Mouse (Mus musculus): ENCODE results near the gene Capn11. TPM values are rescaled to one million over a fixed set of nuclear protein-coding genes. Genes with fewer than 3 reads are reported as not detected.

Gene Capn11
- polyA plus RNA-seq, 1 experiment from 2014 or later: 0.34 TPM

- Histone ChIP-seq H3K4me1 (replicated peaks) (peaks cover 12% of the 10 kb centered on the region), H3K27me3 (replicated peaks) (no peaks in the 10 kb centered on the region), H3K4me3 (replicated peaks) (no peak overlapping the region), H3K9me3 (no peaks in the 10 kb centered on the region), H3K9ac (no peak overlapping the region), H3K4me2 (replicated peaks) (no peak overlapping the region), H3K27ac (no peak overlapping the region), H3K36me3 (peaks cover 9% of the 10 kb centered on the region)
- ATAC-seq: no peak
- WGBS: 34% methylated on average over 7 of the region's 7 CpGs
These were observed 19.0 kb upstream of the Capn11 start for GRCm38 (mm10) chr17:45678106-45678505.

GRCm38 (mm10) chr17:45672598-45672997 is 13.5 kb upstream of the Capn11 start:
- Histone ChIP-seq H3K27me3 (replicated peaks) (no peaks in the 10 kb centered on the region), H3K4me1 (replicated peaks) (no peaks in the 10 kb centered on the region), H3K27ac (no peak overlapping the region), H3K36me3 (peaks cover 19% of the 10 kb centered on the region), H3K4me3 (replicated peaks) (no peak overlapping the region), H3K9me3 (no peaks in the 10 kb centered on the region), H3K4me2 (replicated peaks) (no peak overlapping the region), H3K9ac (no peak overlapping the region)
- 93% methylated on average over 2 of the region's 2 CpGs for WGBS
- ATAC-seq: no peak

DNA sequence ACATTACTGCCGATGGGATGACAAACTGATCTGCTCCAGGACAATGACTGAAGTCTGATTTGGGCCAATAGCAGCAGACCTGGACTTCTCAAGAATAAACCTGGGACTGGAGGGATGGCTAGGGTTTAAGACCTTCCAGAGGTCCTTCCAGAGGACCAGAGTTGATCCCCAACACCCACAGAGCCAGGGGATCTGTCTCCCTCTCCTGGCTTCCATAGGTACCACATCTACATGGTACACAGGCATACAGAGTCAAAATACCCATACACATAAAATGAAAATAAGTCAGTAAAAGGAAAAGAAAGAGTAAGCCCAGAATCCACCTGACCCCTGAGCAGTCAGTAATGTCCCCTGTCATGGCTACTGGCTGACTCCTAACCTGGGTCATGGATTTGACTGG is 12.7 kb upstream of the Capn11 start:
- Histone ChIP-seq H3K36me3 (peaks cover 19% of the 10 kb centered on the region), H3K4me3 (replicated peaks) (no peak overlapping the region)

GRCm38 (mm10) chr17:45667986-45668385 is 8.9 kb upstream of the Capn11 start:
- Histone ChIP-seq H3K4me2 (replicated peaks) (no peak overlapping the region), H3K27ac (no peak overlapping the region), H3K36me3 (peaks cover 14% of the 10 kb centered on the region), H3K9me3 (no peaks in the 10 kb centered on the region), H3K27me3 (replicated peaks) (no peaks in the 10 kb centered on the region), H3K9ac (no peak overlapping the region), H3K4me1 (replicated peaks) (peaks cover 5% of the 10 kb centered on the region; the same call in 1 of the 2 replicates), H3K4me3 (replicated peaks) (no peak overlapping the region)
- ATAC-seq: no peak
- WGBS: 90% methylated on average over 10 of the region's 10 CpGs

More for the DNA sequence above, 12.7 kb upstream of the Capn11 start:
- H3K27ac ChIP-seq: no peak overlapping the region
- H3K4me1 ChIP-seq (replicated peaks): no peaks in the 10 kb centered on the region
- no peak overlapping the region for H3K4me2 ChIP-seq (replicated peaks)
- no peaks in the 10 kb centered on the region for H3K27me3 ChIP-seq (replicated peaks)
- 86% methylated on average over 1 of the region's 1 CpGs for WGBS
- no peak for ATAC-seq
- H3K9me3 ChIP-seq: no peaks in the 10 kb centered on the region
- no peak overlapping the region for H3K9ac ChIP-seq

GRCm38 (mm10) chr17:45667481-45667880 is 8.4 kb upstream of the Capn11 start:
- no peaks in the 10 kb centered on the region for H3K27me3 ChIP-seq (replicated peaks)
- no peak overlapping the region for H3K4me2 ChIP-seq (replicated peaks)
- WGBS: 89% methylated on average over 9 of the region's 10 CpGs
- H3K4me3 ChIP-seq (replicated peaks): no peak overlapping the region
- H3K9ac ChIP-seq: no peak overlapping the region
- H3K4me1 ChIP-seq (replicated peaks): peaks cover 5% of the 10 kb centered on the region; the same call in 1 of the 2 replicates
- no peak for ATAC-seq
- H3K36me3 ChIP-seq: peaks cover 12% of the 10 kb centered on the region
- H3K27ac ChIP-seq: no peak overlapping the region
- no peaks in the 10 kb centered on the region for H3K9me3 ChIP-seq

GRCm38 (mm10) chr17:45666091-45666490 is 7.0 kb upstream of the Capn11 start:
- H3K27ac ChIP-seq: no peak overlapping the region
- 69% methylated on average over 11 of the region's 11 CpGs for WGBS
- H3K4me1 ChIP-seq (replicated peaks): peaks cover 5% of the 10 kb centered on the region; the same call in 1 of the 2 replicates
- H3K9me3 ChIP-seq: no peaks in the 10 kb centered on the region
- no peak overlapping the region for H3K4me2 ChIP-seq (replicated peaks)
- no peak overlapping the region for H3K9ac ChIP-seq
- ATAC-seq: peak; percentile 39
- H3K36me3 ChIP-seq: peaks cover 14% of the 10 kb centered on the region
- H3K4me3 ChIP-seq (replicated peaks): no peak overlapping the region
- no peaks in the 10 kb centered on the region for H3K27me3 ChIP-seq (replicated peaks)

DNA sequence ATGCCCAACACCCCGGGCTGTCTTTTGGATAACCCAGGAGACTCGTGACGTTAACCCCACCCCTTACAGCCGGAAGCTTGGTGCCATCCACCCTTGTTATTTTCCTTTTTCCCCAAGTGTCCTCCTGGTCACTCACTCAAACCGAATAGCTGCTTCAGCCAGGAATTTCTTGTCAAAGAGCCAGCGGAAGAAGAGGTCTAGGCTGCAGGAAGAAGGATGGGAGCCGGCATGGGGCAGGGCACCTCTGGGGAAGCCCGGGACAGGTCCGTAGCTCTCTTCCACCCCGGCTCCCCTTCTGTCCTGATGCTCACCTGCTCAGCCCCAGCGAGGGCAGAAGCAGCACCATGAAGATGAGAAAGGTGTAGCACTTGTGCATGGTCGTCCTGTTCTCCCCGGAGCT is 5.5 kb upstream of the Capn11 start:
- 89% methylated on average over 13 of the region's 13 CpGs for WGBS
- Histone ChIP-seq H3K9ac (no peak overlapping the region), H3K36me3 (peaks cover 10% of the 10 kb centered on the region; the same call in 1 of the 2 replicates), H3K27me3 (replicated peaks) (no peaks in the 10 kb centered on the region), H3K4me3 (replicated peaks) (no peak overlapping the region), H3K4me2 (replicated peaks) (no peak overlapping the region), H3K27ac (no peak overlapping the region), H3K4me1 (replicated peaks) (peaks cover 5% of the 10 kb centered on the region; the same call in 1 of the 2 replicates), H3K9me3 (no peaks in the 10 kb centered on the region)
- ATAC-seq: no peak

- H3K9ac ChIP-seq: no peak overlapping the region
- H3K27me3 ChIP-seq (replicated peaks): no peaks in the 10 kb centered on the region
- no peak overlapping the region for H3K4me3 ChIP-seq (replicated peaks)
- peaks cover 5% of the 10 kb centered on the region; the same call in 1 of the 2 replicates for H3K4me1 ChIP-seq (replicated peaks)
- peaks cover 10% of the 10 kb centered on the region; the same call in 1 of the 2 replicates for H3K36me3 ChIP-seq
- H3K4me2 ChIP-seq (replicated peaks): peak overlapping the region; percentile 34; the same call in 1 of the 2 replicates
- no peaks in the 10 kb centered on the region for H3K9me3 ChIP-seq
- WGBS: 29% methylated on average over 27 of the region's 27 CpGs
- no peak overlapping the region for H3K27ac ChIP-seq
- peak; percentile 57 for ATAC-seq
These were observed 4.2 kb upstream of the Capn11 start for GRCm38 (mm10) chr17:45663106-45663919.

DNA sequence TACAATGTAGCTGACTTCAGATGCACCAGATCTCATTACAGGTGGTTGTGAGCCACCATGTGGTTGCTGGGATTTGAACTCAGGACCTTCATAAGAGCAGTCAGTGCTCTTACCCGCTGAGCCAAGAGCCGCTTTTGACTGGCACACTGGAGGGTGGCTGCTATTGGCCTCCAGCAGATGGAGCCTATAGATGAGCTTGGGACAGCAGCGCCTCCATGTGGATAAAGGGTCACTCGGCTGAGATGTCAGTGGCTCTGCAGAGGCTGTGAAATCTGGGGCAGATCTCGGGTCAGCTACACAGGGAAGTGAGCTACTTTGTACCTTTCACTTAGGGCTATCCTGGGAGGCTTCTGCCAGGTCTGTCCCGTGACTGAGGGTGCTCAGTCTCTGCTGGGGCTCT is 3.3 kb downstream of the Capn11 start:
- 24% methylated on average over 6 of the region's 6 CpGs for WGBS
- ATAC-seq: no peak; the same call in 1 of the 2 replicates
- H3K36me3 ChIP-seq: no peaks in the 10 kb centered on the region
- no peak overlapping the region for H3K27ac ChIP-seq
- no peaks in the 10 kb centered on the region for H3K9me3 ChIP-seq
- H3K27me3 ChIP-seq (replicated peaks): no peaks in the 10 kb centered on the region
- no peaks in the 10 kb centered on the region for H3K4me1 ChIP-seq (replicated peaks)
- H3K4me3 ChIP-seq (replicated peaks): no peak overlapping the region
- no peak overlapping the region for H3K4me2 ChIP-seq (replicated peaks)
- no peak overlapping the region for H3K9ac ChIP-seq

DNA sequence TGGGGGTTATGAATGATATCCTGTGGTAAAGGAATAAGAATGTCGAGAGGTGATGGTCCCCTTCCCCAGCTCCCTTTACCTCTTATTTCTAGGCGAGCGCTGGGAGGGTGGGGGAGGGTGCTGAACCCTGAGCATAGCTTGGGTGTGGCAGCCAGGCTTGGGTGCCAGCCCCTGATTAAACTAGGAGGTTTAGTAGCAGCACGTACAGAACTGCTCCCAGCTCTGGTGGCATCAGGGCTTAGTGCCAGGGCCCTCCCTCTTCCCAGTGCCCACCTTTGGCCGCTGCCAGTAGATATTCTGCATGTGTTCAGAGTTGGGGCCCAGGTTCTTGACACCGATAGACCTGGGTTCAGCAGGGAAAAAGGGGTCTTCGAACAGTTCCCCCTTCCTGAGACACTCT is 5.9 kb downstream of the Capn11 start:
- no peaks in the 10 kb centered on the region for H3K9me3 ChIP-seq
- 67% methylated on average over 7 of the region's 7 CpGs for WGBS
- no peak overlapping the region for H3K4me2 ChIP-seq (replicated peaks)
- H3K4me1 ChIP-seq (replicated peaks): no peaks in the 10 kb centered on the region
- H3K4me3 ChIP-seq (replicated peaks): no peak overlapping the region
- no peaks in the 10 kb centered on the region for H3K27me3 ChIP-seq (replicated peaks)
- H3K9ac ChIP-seq: no peak overlapping the region
- H3K27ac ChIP-seq: no peak overlapping the region
- H3K36me3 ChIP-seq: no peaks in the 10 kb centered on the region
- ATAC-seq: no peak

GRCm38 (mm10) chr17:45644185-45644584 is 14.9 kb downstream of the Capn11 start:
- no peaks in the 10 kb centered on the region for H3K4me1 ChIP-seq (replicated peaks)
- no peak overlapping the region for H3K4me2 ChIP-seq (replicated peaks)
- ATAC-seq: no peak
- H3K4me3 ChIP-seq (replicated peaks): no peak overlapping the region
- WGBS: 92% methylated on average over 4 of the region's 4 CpGs
- no peaks in the 10 kb centered on the region for H3K36me3 ChIP-seq
- no peak overlapping the region for H3K9ac ChIP-seq
- no peaks in the 10 kb centered on the region for H3K27me3 ChIP-seq (replicated peaks)
- no peaks in the 10 kb centered on the region for H3K9me3 ChIP-seq
- H3K27ac ChIP-seq: no peak overlapping the region

DNA sequence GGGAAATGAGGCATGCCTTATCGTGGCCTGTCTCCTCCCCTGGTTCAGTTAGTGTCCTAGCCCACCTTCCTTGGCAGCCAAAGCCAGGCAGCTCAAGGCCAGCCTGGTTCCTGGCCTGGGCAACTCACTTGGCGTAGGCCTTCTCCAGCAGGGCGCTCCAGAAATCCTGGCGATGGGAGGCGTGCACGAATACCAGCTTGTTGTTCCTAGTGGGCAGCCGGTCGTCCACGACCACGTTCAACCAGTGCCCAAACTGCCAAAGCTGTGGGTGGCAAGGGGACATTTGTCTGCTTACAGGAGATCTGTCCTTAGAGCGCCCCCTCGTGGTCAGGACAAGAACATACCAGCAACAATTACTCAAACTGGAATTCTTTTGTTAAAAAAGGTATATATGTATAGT is 16.4 kb downstream of the Capn11 start:
- Histone ChIP-seq H3K4me1 (replicated peaks) (no peaks in the 10 kb centered on the region), H3K36me3 (no peaks in the 10 kb centered on the region), H3K4me2 (replicated peaks) (no peak overlapping the region), H3K27me3 (replicated peaks) (no peaks in the 10 kb centered on the region), H3K27ac (no peak overlapping the region), H3K9me3 (no peaks in the 10 kb centered on the region), H3K4me3 (replicated peaks) (no peak overlapping the region), H3K9ac (no peak overlapping the region)
- no peak for ATAC-seq
- 26% methylated on average over 12 of the region's 12 CpGs for WGBS

- H3K4me3 ChIP-seq (replicated peaks): no peak overlapping the region
- no peaks in the 10 kb centered on the region for H3K9me3 ChIP-seq
- no peak overlapping the region for H3K9ac ChIP-seq
- H3K4me2 ChIP-seq (replicated peaks): no peak overlapping the region
- 88% methylated on average over 8 of the region's 8 CpGs for WGBS
- H3K36me3 ChIP-seq: no peaks in the 10 kb centered on the region
- H3K27ac ChIP-seq: no peak overlapping the region
- H3K27me3 ChIP-seq (replicated peaks): no peaks in the 10 kb centered on the region
- no peak for ATAC-seq
- no peaks in the 10 kb centered on the region for H3K4me1 ChIP-seq (replicated peaks)
These were observed 17.1 kb downstream of the Capn11 start for GRCm38 (mm10) chr17:45641981-45642380.

Data from intestine, embryonic 15.5 days (tissue).